Mouse (Mus musculus) gastrocnemius, adult 18-20 months (tissue): ENCODE data around the gene S100a1. TPM values are rescaled to one million over a fixed set of nuclear protein-coding genes. Genes with fewer than 3 reads are reported as not detected.
A peak's percentile ranks its signal among the peaks of the same experiment; 100 is the strongest.

Experiments
- DNase-seq: peaks from one replicate; pipeline ENCODE4 v3.0.0; 2021; ENCODE audit warnings: low spot score
- total RNA-seq, 2 experiments: library from RNA; stranded (reverse); gene quantifications; 2 replicates each; pipeline ENCODE4 v1.2.3; 2021

S100a1 gene
- total RNA-seq, 2 experiments from 2014 or later: 205 to 220 TPM

DNA sequence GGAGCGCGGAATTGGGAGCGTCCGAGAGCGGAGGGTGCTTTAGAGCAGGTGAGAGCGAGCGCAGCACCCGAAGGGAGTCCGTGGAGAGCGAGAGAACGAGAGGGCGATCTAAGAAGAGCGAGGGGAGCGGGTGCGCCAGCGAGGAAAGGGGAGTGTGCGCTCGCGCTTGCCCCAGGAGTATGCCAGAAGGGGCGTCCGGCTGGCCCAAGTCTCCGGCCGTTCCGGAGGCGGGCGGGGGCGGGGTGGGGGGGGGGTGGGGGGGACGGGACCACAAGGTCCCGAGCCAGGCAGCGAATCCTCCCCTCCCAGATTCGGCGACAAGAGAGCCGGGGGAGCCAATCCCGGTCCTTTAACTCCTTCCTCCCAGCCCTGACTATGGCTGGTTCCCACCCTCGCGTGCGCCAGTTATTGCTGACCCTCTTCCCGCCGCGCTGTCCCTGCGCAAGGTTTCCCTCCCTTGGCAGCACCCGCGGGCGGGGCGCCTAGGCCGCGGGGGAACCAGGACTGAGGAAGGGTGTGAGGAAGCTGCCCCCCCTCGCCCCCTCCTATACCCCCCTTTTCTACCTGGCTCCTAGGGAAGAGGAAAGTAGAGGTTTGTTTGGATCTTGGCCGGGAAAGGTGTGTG is 48.4 kb downstream of the S100a1 start, which contains the start of gene Npr1:
Gene Npr1, minus strand, starts transcription at position 181 of the 625 bp plus-strand sequence.
- peak; percentile 34 for DNase-seq

DNA sequence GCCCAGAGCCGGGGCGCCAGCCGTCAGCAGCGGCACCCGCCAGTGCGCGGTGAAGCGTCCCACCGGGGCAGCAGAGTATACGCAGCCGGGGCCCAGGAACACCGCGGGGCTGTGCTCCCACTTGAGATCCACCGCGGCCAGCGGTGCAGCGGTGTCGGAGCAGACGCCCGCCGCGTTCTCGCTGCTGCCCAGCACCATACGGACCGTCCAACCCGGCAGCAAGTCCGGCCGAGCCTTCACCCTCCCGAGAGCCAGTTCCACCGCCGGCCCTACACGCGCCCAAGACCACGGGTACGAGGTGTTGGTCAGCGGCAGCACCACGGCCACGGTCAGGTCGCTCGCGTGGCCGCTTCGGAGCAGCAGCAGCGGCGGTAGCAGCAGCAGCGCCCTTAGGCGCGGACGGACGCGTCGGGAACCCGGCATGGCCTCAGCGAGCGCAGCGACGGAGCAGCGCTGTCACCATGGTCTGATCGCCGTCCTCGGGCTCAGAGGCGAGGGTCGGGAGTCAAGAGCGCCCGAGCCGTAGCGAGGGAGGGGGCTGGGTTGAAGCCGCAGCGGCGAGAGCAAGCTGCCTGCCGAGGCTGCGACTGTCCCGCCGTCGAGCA is 49.0 kb downstream of the S100a1 start:
- DNase-seq: no peak

- DNase-seq: peak; percentile 24
Observed at GRCm38 (mm10) chr3:90464552-90465080, 49.6 kb downstream of the S100a1 start.

DNA sequence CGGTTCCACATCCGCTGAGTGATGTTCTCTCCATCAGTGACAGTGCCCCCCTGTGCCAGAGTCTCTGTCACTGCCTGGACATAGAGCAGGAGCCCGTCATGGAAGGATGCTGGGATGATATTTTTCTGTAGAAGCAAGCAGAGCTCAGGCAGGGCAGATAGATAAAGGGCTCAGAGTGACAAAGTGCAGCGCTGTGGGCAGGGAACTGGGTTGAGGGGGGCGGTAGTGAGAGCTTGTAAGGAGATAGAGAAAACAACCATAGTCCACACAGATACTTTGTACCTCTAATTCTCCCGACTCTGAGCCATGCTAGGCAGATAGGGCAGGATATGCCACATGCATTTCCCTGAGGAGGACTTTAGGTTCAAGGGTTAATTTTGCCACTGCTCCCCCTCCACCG is 51.6 kb downstream of the S100a1 start:
- DNase-seq: no peak

DNA sequence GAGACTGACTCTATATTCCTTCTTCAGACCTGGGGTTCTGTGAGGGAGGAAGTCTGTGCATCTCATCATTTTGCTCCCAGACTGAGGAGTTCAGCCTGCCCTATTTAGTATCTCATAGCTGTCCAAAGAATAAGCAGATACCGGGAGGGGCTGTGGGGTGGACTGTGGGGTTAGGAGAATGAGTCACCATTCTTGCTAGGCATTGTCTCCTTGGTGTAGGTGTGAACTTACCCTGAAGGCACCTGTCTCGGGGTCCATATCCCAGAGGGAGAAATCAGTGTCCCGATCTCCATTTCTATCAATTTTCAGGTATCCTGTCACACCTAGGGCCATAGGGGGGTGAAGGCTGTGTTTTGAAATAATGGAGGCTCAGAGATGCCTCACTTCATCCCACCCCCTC is 52.3 kb downstream of the S100a1 start:
- DNase-seq: no peak

Other genes starting within 250 kb of the S100a1 start
- 10 to 100 TPM; 81.1 to 81.6 TPM for gene Dennd4b, start 249.2 kb downstream of the S100a1 start, total RNA-seq
- 10 to 100 TPM; 58.3 to 59.4 TPM for gene Gatad2b, start 221.2 kb downstream of the S100a1 start, total RNA-seq
- gene Slc27a3, start 124.5 kb downstream of the S100a1 start, total RNA-seq: 1 to 10 TPM; 1.0 to 1.1 TPM
- gene Ints3, start 80.8 kb downstream of the S100a1 start, total RNA-seq: 10 to 100 TPM; 13.6 to 16.1 TPM
- gene Npr1, start 48.5 kb downstream of the S100a1 start, total RNA-seq: 1 to 10 TPM; 6.0 to 7.1 TPM
- gene Ilf2, start 38.3 kb downstream of the S100a1 start, total RNA-seq: 10 to 100 TPM; 25.2 to 26.7 TPM
- gene Snapin, start 23.4 kb downstream of the S100a1 start, total RNA-seq: 10 to 100 TPM; 78.8 to 79.5 TPM
- gene Chtop, start 4.9 kb downstream of the S100a1 start, total RNA-seq: 100 to 1,000 TPM in 1 of 2 experiments, 10 to 100 TPM in 1; 88.7 to 103 TPM
- gene S100a13, start within 50 bp of the S100a1 start, total RNA-seq: 10 to 100 TPM; 10.4 to 14.4 TPM
- gene S100a14, start 12.5 kb upstream of the S100a1 start, total RNA-seq: under 1 TPM in 1 of 2 experiments, not detected in 1; 0.39 TPM
- 10 to 100 TPM; 51.3 to 58.8 TPM for gene S100a16, start 22.9 kb upstream of the S100a1 start, total RNA-seq
- not detected for gene S100a3, start 46.2 kb upstream of the S100a1 start, total RNA-seq
- gene S100a2, start 75.9 kb upstream of the S100a1 start, total RNA-seq: not detected
- gene Gm42674, start 87.5 kb upstream of the S100a1 start, total RNA-seq: not detected
- 10 to 100 TPM; 10.1 to 17.7 TPM for gene S100a4, start 89.4 kb upstream of the S100a1 start, total RNA-seq
- gene S100a5, start 94.1 kb upstream of the S100a1 start, total RNA-seq: 1 to 10 TPM in 1 of 2 experiments, not detected in 1; 2.5 TPM
- gene S100a6, start 98.5 kb upstream of the S100a1 start, total RNA-seq: 100 to 1,000 TPM in 1 of 2 experiments, 10 to 100 TPM in 1; 63.5 to 106 TPM
- gene S100a7a, start 139.6 kb upstream of the S100a1 start, total RNA-seq: not detected
- not detected for gene S100a8, start 154.6 kb upstream of the S100a1 start, total RNA-seq
- gene S100a9, start 181.3 kb upstream of the S100a1 start, total RNA-seq: not detected
- not detected for gene Pglyrp4, start 212.5 kb upstream of the S100a1 start, total RNA-seq